In the genomic region with DNA sequence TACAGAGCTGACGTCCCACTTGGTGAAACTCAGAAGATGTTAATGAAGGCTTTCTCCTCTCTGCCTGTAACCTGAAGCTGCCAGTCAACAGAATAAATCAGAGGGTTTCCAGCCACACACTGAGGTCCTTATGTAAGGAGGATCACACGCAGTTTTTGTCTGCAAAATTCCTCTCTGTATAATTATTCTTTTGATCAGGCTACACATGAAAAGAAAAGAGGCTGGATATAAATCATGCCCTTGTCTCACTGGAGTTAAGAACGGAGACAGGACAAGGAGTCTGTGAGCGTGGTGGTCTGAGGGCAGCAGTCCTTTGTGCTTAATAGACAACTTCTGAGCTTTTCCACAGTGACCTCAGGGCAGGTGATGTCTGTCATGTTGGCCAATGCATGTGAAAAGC, we compare ENCODE assay signal across 17 mouse cellular contexts. TPM values are rescaled to one million over a fixed set of nuclear protein-coding genes. Genes with fewer than 3 reads are reported as not detected.
A peak's percentile ranks its signal among the peaks of the same experiment; 100 is the strongest.
DNase-seq lines count a peak whose midpoint lies in the region; ATAC-seq and TF ChIP-seq lines count a peak whose summit lies in the region.
"Had no signal": no experiment of that assay in that cellular context is flagged by ENCODE, and none has a peak within 500 bp of the region (broad histone marks: within the 10 kb centered on the region; RNA-seq: fewer than 3 reads in every experiment).

No protein-coding gene starts in this region.

- ATAC-seq in forebrain, embryonic 11.5 days (replicated peaks; ENCODE audit: low FRiP score) = peak; percentile 53
- ATAC-seq in forebrain, postnatal 0 days = no peak
- peak; percentile 64; the same call in 1 of the 2 replicates for ATAC-seq in neural tube, embryonic 12.5 days (ENCODE audit: low FRiP score, low read depth)
- ATAC-seq in lung, postnatal 0 days = no peak

- H3K36me3 ChIP-seq in forebrain, embryonic 11.5 days (ENCODE audit: control insufficient read depth, insufficient read depth, low read length) = no peaks in the 10 kb centered on the region
- no peaks in the 10 kb centered on the region for H3K36me3 ChIP-seq in forebrain, postnatal 0 days (ENCODE audit: insufficient read depth)
- H3K36me3 ChIP-seq in neural tube, embryonic 12.5 days = no peaks in the 10 kb centered on the region
- H3K36me3 ChIP-seq in midbrain, embryonic 10.5 days = no peaks in the 10 kb centered on the region
- H3K36me3 ChIP-seq in lung, postnatal 0 days (ENCODE audit: insufficient read depth, low read length) = no peaks in the 10 kb centered on the region; the same call in 1 of the 2 replicates

- H3K9ac ChIP-seq in forebrain, embryonic 11.5 days (ENCODE audit: low read length) = no peak overlapping the region
- H3K9ac ChIP-seq in forebrain, postnatal 0 days = no peak overlapping the region
- H3K9ac ChIP-seq in neural tube, embryonic 12.5 days = no peak overlapping the region
- no peak overlapping the region for H3K9ac ChIP-seq in lung, postnatal 0 days (replicated peaks; ENCODE audit: low read depth)

- no peak overlapping the region for H3K4me2 ChIP-seq in forebrain, embryonic 11.5 days (ENCODE audit: low read depth, low read length, severe bottlenecking)
- no peak overlapping the region for H3K4me2 ChIP-seq in forebrain, postnatal 0 days (ENCODE audit: low read depth)
- no peak overlapping the region for H3K4me2 ChIP-seq in neural tube, embryonic 12.5 days (replicated peaks)
- H3K4me2 ChIP-seq in lung, postnatal 0 days (replicated peaks; ENCODE audit: low read depth, low read length) = no peak overlapping the region

- peak overlapping the region; percentile 32; the same call in 1 of the 2 replicates for H3K27ac ChIP-seq in forebrain, embryonic 11.5 days (ENCODE audit: low read depth, low read length)
- H3K27ac ChIP-seq in forebrain, postnatal 0 days (ENCODE audit: low read depth, low read length) = no peak overlapping the region
- H3K27ac ChIP-seq in neural tube, embryonic 12.5 days = no peak overlapping the region
- 0 out of 2 replicates have a peak overlapping the region, but pooled peaks have one; percentile 13 for H3K27ac ChIP-seq in midbrain, embryonic 10.5 days (replicated peaks)
- H3K27ac ChIP-seq in lung, postnatal 0 days (ENCODE audit: low read length) = no peak overlapping the region

- TF ChIP-seq EP300 in lung, postnatal 0 days (IDR thresholded peaks at IDR 0.05) = no peak

- no peaks in the 10 kb centered on the region for H3K27me3 ChIP-seq in forebrain, embryonic 11.5 days (ENCODE audit: control insufficient read depth, insufficient read depth, low read length)
- no peaks in the 10 kb centered on the region for H3K27me3 ChIP-seq in forebrain, postnatal 0 days (ENCODE audit: insufficient read depth, low read length)
- H3K27me3 ChIP-seq in neural tube, embryonic 12.5 days (replicated peaks) = no peaks in the 10 kb centered on the region
- H3K27me3 ChIP-seq in midbrain, embryonic 10.5 days (ENCODE audit: low read depth, poor library complexity, severe bottlenecking) = no peaks in the 10 kb centered on the region
- H3K27me3 ChIP-seq in lung, postnatal 0 days (replicated peaks; ENCODE audit: insufficient read depth, low read length) = no peaks in the 10 kb centered on the region

- 15% methylated on average over 4 of the region's 4 CpGs for whole genome bisulfite sequencing in forebrain, embryonic 11.5 days
- WGBS in forebrain, postnatal 0 days = 9% methylated on average over 4 of the region's 4 CpGs
- WGBS in neural tube, embryonic 12.5 days = 2% methylated on average over 4 of the region's 4 CpGs
- WGBS in midbrain, embryonic 10.5 days = 41% methylated on average over 4 of the region's 4 CpGs
- 47% methylated on average over 4 of the region's 4 CpGs for WGBS in lung, postnatal 0 days

- H3K4me1 ChIP-seq in forebrain, embryonic 11.5 days (replicated peaks; ENCODE audit: control insufficient read depth, insufficient read depth, low read length) = peaks cover 10% of the 10 kb centered on the region
- H3K4me1 ChIP-seq in forebrain, postnatal 0 days (ENCODE audit: insufficient read depth) = no peaks in the 10 kb centered on the region
- peaks cover 28% of the 10 kb centered on the region for H3K4me1 ChIP-seq in neural tube, embryonic 12.5 days
- H3K4me1 ChIP-seq in midbrain, embryonic 10.5 days = peaks cover 31% of the 10 kb centered on the region
- H3K4me1 ChIP-seq in lung, postnatal 0 days (ENCODE audit: insufficient read depth, low read depth, low read length) = peaks cover 13% of the 10 kb centered on the region; the same call in 1 of the 2 replicates

- no peak for TF ChIP-seq CTCF in forebrain, postnatal 0 days (IDR thresholded peaks at IDR 0.05; ENCODE audit: low read depth)
- TF ChIP-seq CTCF in lung, postnatal 0 days (IDR thresholded peaks at IDR 0.05) = no peak

- H3K9me3 ChIP-seq in forebrain, embryonic 11.5 days (ENCODE audit: control insufficient read depth, low read length) = no peaks in the 10 kb centered on the region
- H3K9me3 ChIP-seq in forebrain, postnatal 0 days (ENCODE audit: low read length) = no peaks in the 10 kb centered on the region
- H3K9me3 ChIP-seq in neural tube, embryonic 12.5 days = no peaks in the 10 kb centered on the region
- no peaks in the 10 kb centered on the region for H3K9me3 ChIP-seq in midbrain, embryonic 10.5 days (replicated peaks)
- no peaks in the 10 kb centered on the region for H3K9me3 ChIP-seq in lung, postnatal 0 days (ENCODE audit: low read length)

- no peak for DNase-seq in forebrain, embryonic 11.5 days (ENCODE audit: low spot score)
- no peak for DNase-seq in forebrain, postnatal 0 days
- no peak for DNase-seq in neural tube, embryonic 10.5 days (ENCODE audit: extremely low spot score, low spot score)
- no peak for DNase-seq in midbrain, embryonic 10.5 days (ENCODE audit: low spot score)
- no peak for DNase-seq in right cerebral cortex, postnatal 4 days
- no peak for DNase-seq in lung, postnatal 0 days (ENCODE audit: low spot score)
- DNase-seq in lung, postnatal 14 days = no peak
- DNase-seq: cerebellum, adult 11-12 months; kidney, postnatal 14 days; lung, adult 18-20 months had no signal

- H3K4me3 ChIP-seq in forebrain, embryonic 11.5 days (ENCODE audit: low read depth, low read length) = no peak overlapping the region
- H3K4me3 ChIP-seq in forebrain, postnatal 0 days (ENCODE audit: low read depth, low read length) = no peak overlapping the region
- no peak overlapping the region for H3K4me3 ChIP-seq in neural tube, embryonic 12.5 days
- no peak overlapping the region for H3K4me3 ChIP-seq in midbrain, embryonic 10.5 days
- H3K4me3 ChIP-seq in lung, postnatal 0 days (ENCODE audit: low read depth, low read length) = no peak overlapping the region

RNA-seq across cellular contexts. Expression of a gene that starts 32.7 kb away (rescaled TPM):
- not detected in 2 replicates for polyA plus RNA-seq in forebrain, embryonic 11.5 days (2014; fragmentation: Nextera tagmentation; extraction: Ambion mirVana)
- total RNA-seq in forebrain, postnatal 0 days (2014; rRNA removed) = not detected in 2 replicates
- polyA plus RNA-seq in forebrain, postnatal 0 days (2015; fragmentation: Nextera tagmentation; extraction: Ambion mirVana) = not detected in 2 replicates
- not detected in 2 replicates for polyA plus RNA-seq in neural tube, embryonic 12.5 days (2016; fragmentation: Nextera tagmentation; extraction: Ambion mirVana)
- not detected in 2 replicates for polyA plus RNA-seq in midbrain, embryonic 10.5 days (2016; fragmentation: Nextera tagmentation; extraction: Ambion mirVana)
- not detected in 2 replicates for polyA plus RNA-seq in lung, postnatal 0 days (2015; fragmentation: Nextera tagmentation; extraction: Ambion mirVana)
- total RNA-seq: layer of hippocampus, postnatal 10 days; megakaryocyte progenitor cell, adult 5-6 weeks had no signal
- polyA plus RNA-seq: embryonic facial prominence, embryonic 14.5 days; gonadal fat pad, adult 2 months; heart, embryonic 14.5 days; limb, embryonic 11.5 days had no signal

Comparison
In these comparisons a context has a peak if more than half of its experiments do, and no peak if none do; other contexts are left out.
1. ATAC-seq: peak in forebrain, embryonic 11.5 days (single experiment) and neural tube, embryonic 12.5 days (single experiment); none in forebrain, postnatal 0 days (single experiment) and lung, postnatal 0 days (single experiment).
2. H3K27ac ChIP-seq: peak in forebrain, embryonic 11.5 days (single experiment) and midbrain, embryonic 10.5 days (single experiment); none in forebrain, postnatal 0 days (single experiment), neural tube, embryonic 12.5 days (single experiment) and lung, postnatal 0 days (single experiment).